Mouse (Mus musculus) testis, adult 2 months (tissue): Measurements from ENCODE around the gene Ap1s1. TPM values are rescaled to one million over a fixed set of nuclear protein-coding genes. Genes with fewer than 3 reads are reported as not detected.

Experiments used
- H3K27ac ChIP-seq: fragments of 200-500 bp; 2 replicates; pipeline ENCODE4 v1.5.1; 2012; ENCODE audit warnings: low read depth, low read length; ENCODE audit not compliant: control insufficient read depth, insufficient read depth
- H3K27me3 ChIP-seq: fragments of 200-500 bp; 2 replicates; pipeline ENCODE4 v1.6.1; 2012; ENCODE audit warnings: mild to moderate bottlenecking, low read length, moderate library complexity; ENCODE audit not compliant: control insufficient read depth, insufficient read depth
- H3K36me3 ChIP-seq: fragments of 200-500 bp; 2 replicates; pipeline ENCODE4 v1.6.1; 2012; ENCODE audit warnings: mild to moderate bottlenecking, low read length; ENCODE audit not compliant: control insufficient read depth, insufficient read depth
- H3K4me1 ChIP-seq: fragments of 200-500 bp; 2 replicates; pipeline ENCODE4 v1.6.1; 2012; ENCODE audit warnings: low read length; ENCODE audit not compliant: control insufficient read depth, insufficient read depth
- H3K4me3 ChIP-seq: fragments of 200-500 bp; 2 replicates; pipeline ENCODE4 v1.5.1; 2012; ENCODE audit warnings: low read depth, mild to moderate bottlenecking, low read length, moderate library complexity, mixed read lengths; ENCODE audit not compliant: control insufficient read depth
- CTCF ChIP-seq: fragments of 200-500 bp; IDR thresholded peaks from 2 replicates; pipeline ENCODE4 v1.5.1; 2012; ENCODE audit warnings: low read depth, mild to moderate bottlenecking, inconsistent platforms, low read length, moderate library complexity; ENCODE audit not compliant: control insufficient read depth, insufficient read depth, insufficient replicate concordance
- POLR2A ChIP-seq: fragments of 200-500 bp; IDR thresholded peaks from 2 replicates; pipeline ENCODE4 v1.6.1; 2012; ENCODE audit warnings: low read depth, mild to moderate bottlenecking, inconsistent platforms, low read length, moderate library complexity; ENCODE audit not compliant: control insufficient read depth
- polyA plus RNA-seq: library from polyadenylated mRNA; depleted of rRNA; stranded (reverse); fragments of >200 nt; gene quantifications from 2 replicates; pipeline ENCODE4 v1.2.3, GENCODE M21; 2012

Gene Ap1s1
- polyA plus RNA-seq, 1 experiment = 16.6 TPM

- H3K27me3 ChIP-seq = no peaks in the 10 kb centered on the region
- no peaks in the 10 kb centered on the region for H3K4me1 ChIP-seq
- H3K4me3 ChIP-seq = no peak overlapping the region
- no peak overlapping the region for H3K27ac ChIP-seq
- no peaks in the 10 kb centered on the region for H3K36me3 ChIP-seq
- TF ChIP-seq CTCF (no peak), POLR2A (no peak)
Measured at GRCm38 (mm10) chr5:137083051-137083450, 37.1 kb upstream of the Ap1s1 start.

- no peak overlapping the region for H3K4me3 ChIP-seq
- no peaks in the 10 kb centered on the region for H3K27me3 ChIP-seq
- H3K36me3 ChIP-seq = no peaks in the 10 kb centered on the region
- no peak overlapping the region for H3K27ac ChIP-seq
- TF ChIP-seq CTCF = no peak
- no peak for TF ChIP-seq POLR2A
- H3K4me1 ChIP-seq = peaks cover 14% of the 10 kb centered on the region
Measured at GRCm38 (mm10) chr5:137079849-137080248, 33.9 kb upstream of the Ap1s1 start.

- TF ChIP-seq POLR2A (no peak), CTCF (no peak)
- peaks cover 14% of the 10 kb centered on the region for H3K4me1 ChIP-seq
- no peak overlapping the region for H3K27ac ChIP-seq
- no peaks in the 10 kb centered on the region for H3K27me3 ChIP-seq
- no peaks in the 10 kb centered on the region for H3K36me3 ChIP-seq
- no peak overlapping the region for H3K4me3 ChIP-seq
Measured at GRCm38 (mm10) chr5:137078616-137079015, 32.7 kb upstream of the Ap1s1 start.

- TF ChIP-seq CTCF (no peak), POLR2A (no peak)
- Histone ChIP-seq H3K4me1 (peaks cover 14% of the 10 kb centered on the region), H3K4me3 (no peak overlapping the region), H3K27ac (no peak overlapping the region), H3K27me3 (no peaks in the 10 kb centered on the region), H3K36me3 (no peaks in the 10 kb centered on the region)
Measured at GRCm38 (mm10) chr5:137078041-137078440, 32.1 kb upstream of the Ap1s1 start.

GRCm38 (mm10) chr5:137077187-137077586 lies 31.3 kb upstream of the Ap1s1 start:
- Histone ChIP-seq H3K4me3 (no peak overlapping the region), H3K27ac (no peak overlapping the region), H3K36me3 (no peaks in the 10 kb centered on the region), H3K4me1 (peaks cover 14% of the 10 kb centered on the region), H3K27me3 (no peaks in the 10 kb centered on the region)
- no peak for TF ChIP-seq CTCF
- no peak for TF ChIP-seq POLR2A

GRCm38 (mm10) chr5:137076191-137076930 lies 30.4 kb upstream of the Ap1s1 start:
- TF ChIP-seq CTCF (no peak), POLR2A (no peak)
- no peak overlapping the region for H3K4me3 ChIP-seq
- H3K27me3 ChIP-seq = no peaks in the 10 kb centered on the region
- peaks cover 14% of the 10 kb centered on the region for H3K4me1 ChIP-seq
- H3K27ac ChIP-seq = peak overlapping the region; percentile 59
- no peaks in the 10 kb centered on the region for H3K36me3 ChIP-seq

- Histone ChIP-seq H3K4me1 (peaks cover 14% of the 10 kb centered on the region), H3K27ac (peak overlapping the region; percentile 59), H3K4me3 (no peak overlapping the region), H3K36me3 (no peaks in the 10 kb centered on the region), H3K27me3 (no peaks in the 10 kb centered on the region)
- TF ChIP-seq CTCF = no peak
- TF ChIP-seq POLR2A = no peak
Measured at GRCm38 (mm10) chr5:137075726-137076125, 29.8 kb upstream of the Ap1s1 start.

GRCm38 (mm10) chr5:137074191-137074651 lies 28.3 kb upstream of the Ap1s1 start:
- Histone ChIP-seq H3K27me3 (no peaks in the 10 kb centered on the region), H3K4me1 (peaks cover 15% of the 10 kb centered on the region), H3K4me3 (no peak overlapping the region), H3K27ac (peak overlapping the region; percentile 28; the same call in 1 of the 2 replicates), H3K36me3 (no peaks in the 10 kb centered on the region)
- TF ChIP-seq CTCF = no peak
